Mouse (Mus musculus) activated CD4-positive, CD25-positive, alpha-beta regulatory T cell, adult 9 weeks (primary cell): ENCODE measurements around the gene Ugt1a7c. TPM values are rescaled to one million over a fixed set of nuclear protein-coding genes. Genes with fewer than 3 reads are reported as not detected.

ENCODE experiments used
- polyA plus RNA-seq: library from polyadenylated mRNA; unstranded; fragments of 100-300 nt; shearing (Covaris generic); gene quantifications from one replicate; pipeline ENCODE4 v1.2.1, GENCODE M21; 2017

Ugt1a7c gene
- 0.90 TPM for polyA plus RNA-seq

DNA sequence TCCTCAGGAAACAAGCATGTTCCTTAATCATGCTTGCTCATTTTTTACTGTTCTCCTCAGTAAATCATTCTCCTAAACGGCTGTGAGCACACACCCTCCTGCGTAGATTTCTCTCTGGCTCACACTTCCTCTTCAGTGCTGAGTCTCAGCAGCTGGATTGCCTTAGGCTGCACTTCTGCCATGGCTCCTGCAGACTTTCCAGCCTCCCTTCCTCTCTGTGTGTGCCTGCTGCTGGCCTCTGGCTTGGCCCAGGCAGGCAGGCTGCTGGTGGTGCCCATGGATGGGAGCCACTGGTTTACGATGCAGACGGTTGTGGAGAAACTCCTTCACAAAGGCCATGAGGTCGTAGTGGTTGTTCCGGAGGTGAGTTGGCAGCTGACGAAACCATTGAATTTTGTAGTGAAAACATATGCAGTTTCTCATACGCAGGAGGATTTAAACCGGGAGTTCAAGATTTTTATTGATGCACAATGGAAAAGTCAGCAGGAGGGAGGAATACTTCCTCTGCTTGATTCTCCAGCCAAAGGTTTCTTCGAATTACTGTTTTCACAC lies at the start of gene Ugt1a7c:
TSS of gene Ugt1a7c (plus strand) at position 122 of the 552 bp plus-strand sequence.

DNA sequence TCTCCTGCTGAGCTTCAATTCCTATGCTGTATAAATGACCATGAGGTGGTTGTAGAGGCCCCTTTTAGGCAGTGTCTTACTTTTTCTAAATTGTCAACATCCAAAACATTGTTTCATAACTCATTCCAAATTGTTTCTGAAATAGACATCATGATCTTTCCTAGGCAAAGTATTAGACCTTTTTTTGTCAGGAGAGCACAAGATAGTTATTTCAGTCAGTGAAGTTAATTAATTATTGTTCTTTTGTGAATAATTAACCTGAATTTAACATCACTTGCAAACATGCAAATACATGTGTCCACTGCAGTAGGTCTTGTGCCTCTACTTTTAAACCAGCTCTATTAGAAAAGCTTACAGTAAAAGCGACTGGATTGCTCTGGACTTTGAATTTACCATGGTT lies 39.8 kb upstream of the Ugt1a7c start, which contains the start of gene Ugt1a10:
TSS of gene Ugt1a10 (plus strand) at position 301 of the 400 bp plus-strand sequence.

DNA sequence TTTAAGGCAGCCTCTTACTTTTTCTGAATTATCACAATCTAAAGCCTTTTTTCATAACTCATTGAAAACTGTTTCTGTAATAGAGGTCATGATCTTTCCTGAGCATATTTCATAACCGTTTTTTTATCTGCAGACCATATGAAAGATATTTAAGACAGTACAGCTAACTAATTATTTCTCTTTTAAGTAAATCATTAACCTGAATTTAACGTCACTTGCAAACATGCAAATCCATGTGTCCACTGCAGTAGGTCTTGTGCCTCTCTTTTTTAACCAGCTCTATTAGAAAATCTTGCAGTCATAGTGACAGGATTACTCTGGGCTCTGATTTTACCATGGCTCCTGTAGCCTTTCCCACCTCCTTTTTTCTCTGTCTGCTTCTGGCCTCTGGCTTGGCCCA lies 24.4 kb upstream of the Ugt1a7c start, which contains the start of gene Ugt1a9:
TSS of gene Ugt1a9 (plus strand) at position 306 of the 400 bp plus-strand sequence.

DNA sequence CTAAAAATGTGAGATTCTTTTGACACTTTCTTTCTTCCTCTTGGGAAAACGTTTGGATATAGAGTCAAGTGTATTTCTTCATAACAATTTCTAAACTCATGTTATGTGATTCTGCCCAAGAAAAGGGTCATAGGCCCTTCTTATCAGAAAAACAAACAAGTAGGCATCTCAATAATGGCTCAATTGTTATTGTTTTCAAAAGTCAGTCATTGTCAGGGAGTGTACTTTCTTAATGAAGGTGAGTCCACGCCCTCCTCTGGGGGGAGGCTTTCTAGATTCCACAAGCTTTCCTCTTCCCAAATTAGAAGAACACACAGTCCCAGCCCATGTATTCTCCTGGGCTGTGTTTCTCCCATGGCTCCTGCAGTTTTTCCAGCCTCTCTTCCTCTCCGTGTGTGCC lies 7.3 kb upstream of the Ugt1a7c start, which contains the start of gene Ugt1a8:
TSS of gene Ugt1a8 (plus strand) at position 301 of the 400 bp plus-strand sequence.

DNA sequence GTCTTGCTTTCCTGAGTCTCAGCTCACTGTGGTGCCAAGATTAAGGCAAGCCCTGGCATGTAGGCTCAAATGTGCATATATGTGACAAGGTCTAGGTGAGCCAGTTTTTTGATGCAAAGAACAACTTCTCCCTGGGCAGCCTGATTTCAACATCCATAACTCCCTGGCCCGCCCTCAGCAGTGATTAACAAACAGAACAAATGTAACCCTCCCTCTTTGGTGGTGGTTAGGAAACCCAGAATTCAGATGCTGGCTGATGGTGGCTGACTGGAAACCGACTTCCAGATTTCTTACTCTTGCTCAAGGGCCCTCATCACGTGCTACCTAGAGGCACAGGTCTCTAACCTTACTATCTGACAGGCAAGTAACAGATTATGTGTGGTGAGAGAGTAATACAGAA lies 8.2 kb downstream of the Ugt1a7c start, which contains the start of gene Ugt1a6b:
TSS of gene Ugt1a6b (plus strand) at position 234 of the 400 bp plus-strand sequence.

DNA sequence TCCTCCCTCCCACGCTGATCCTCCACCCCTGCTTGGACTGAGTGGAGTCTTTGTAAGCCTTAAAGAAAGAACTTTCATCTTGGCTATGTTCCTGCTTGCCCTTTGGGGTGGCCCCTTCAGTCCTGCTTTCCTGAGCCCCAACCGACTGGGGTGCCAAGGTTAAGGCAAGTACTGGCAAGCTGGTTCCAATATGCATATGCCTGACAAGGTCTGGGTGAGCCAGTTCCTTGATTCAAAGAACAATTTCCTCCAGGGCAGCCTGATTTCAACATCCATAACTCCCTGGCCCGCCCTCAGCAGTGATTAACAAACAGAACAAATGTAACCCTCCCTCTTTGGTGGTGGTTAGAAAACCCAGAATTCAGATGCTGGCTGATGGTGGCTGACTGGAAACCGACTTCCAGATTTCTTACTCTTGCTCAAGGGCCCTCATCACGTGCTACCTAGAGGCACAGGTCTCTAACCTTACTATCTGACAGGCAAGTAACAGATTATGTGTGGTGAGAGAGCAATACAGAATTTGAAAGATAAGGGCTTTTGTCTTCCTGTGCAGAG lies 39.7 kb downstream of the Ugt1a7c start, which contains the start of gene Ugt1a6a:
TSS of gene Ugt1a6a (plus strand) at position 353 of the 555 bp plus-strand sequence.

DNA sequence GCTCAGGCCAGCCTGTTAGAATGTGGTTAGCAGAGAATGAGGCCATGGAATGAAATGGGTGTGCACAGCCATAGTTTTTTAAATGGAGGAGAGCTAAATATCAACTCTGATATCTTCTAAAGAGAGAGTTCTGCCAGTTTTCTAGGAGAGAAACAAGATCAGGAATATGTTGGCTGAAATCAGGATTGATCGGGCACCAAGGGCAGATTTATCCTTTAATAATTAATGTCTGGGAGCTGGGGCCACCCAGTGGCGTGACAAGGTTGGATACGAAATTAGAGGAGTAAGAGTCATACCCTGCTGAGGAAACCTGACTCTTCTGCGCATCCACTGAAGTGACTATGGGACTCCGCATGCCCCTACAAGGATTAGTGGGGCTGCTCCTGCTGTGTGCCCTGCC lies 70.8 kb downstream of the Ugt1a7c start, which contains the start of gene Ugt1a5:
TSS of gene Ugt1a5 (plus strand) at position 302 of the 400 bp plus-strand sequence.

DNA sequence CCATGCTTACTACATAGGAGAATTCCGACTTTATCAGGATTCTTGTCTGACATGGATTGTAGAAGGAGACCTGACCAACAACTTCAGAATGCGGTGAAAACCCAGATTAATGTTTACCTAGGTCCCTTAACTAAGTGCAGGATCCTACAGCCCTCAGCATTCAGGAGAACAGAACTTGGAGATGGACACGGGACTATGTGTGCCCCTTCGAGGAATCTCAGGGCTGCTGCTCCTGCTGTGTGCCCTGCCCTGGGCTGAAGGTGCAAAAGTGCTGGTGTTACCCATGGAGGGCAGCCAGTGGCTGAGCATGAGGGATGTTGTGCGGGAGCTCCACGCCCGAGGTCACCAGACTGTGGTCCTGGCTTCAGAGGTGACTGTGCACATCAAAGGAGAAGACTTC lies 105.6 kb downstream of the Ugt1a7c start, which contains the start of gene Ugt1a2:
TSS of gene Ugt1a2 (plus strand) at position 146 of the 400 bp plus-strand sequence.

DNA sequence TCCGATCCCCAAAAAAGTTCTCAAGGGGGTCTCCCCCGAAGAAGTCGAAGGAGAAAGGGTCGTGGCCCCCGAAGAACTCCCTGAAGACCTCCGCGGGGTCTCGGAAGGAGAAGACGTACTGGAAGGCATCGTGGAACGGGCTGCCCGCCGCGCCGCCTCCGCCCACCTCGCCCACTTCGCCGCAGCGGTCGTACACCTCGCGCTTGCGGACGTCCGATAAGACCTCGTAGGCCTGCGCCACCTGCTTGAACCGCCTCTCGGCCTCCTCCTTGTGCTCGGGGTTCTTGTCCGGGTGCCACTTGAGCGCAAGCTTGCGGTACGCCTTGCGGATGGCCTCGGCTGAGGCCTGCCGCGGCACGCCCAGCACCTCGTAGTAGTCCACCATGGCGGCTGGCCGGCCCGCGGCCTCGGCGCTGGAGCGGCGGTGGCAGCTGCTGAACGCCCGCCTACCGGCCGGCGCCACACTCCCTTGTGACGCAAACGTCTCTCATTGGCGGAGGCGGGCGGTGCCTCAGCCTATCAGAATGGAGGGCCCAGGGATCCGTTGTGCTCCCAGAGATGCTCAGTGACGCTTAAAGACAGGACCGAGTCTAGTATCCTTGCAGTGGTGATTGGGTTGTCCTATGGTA lies 110.5 kb downstream of the Ugt1a7c start, which contains the start of gene Dnajb3:
TSS of gene Dnajb3 (minus strand) at position 489 of the 629 bp plus-strand sequence.

DNA sequence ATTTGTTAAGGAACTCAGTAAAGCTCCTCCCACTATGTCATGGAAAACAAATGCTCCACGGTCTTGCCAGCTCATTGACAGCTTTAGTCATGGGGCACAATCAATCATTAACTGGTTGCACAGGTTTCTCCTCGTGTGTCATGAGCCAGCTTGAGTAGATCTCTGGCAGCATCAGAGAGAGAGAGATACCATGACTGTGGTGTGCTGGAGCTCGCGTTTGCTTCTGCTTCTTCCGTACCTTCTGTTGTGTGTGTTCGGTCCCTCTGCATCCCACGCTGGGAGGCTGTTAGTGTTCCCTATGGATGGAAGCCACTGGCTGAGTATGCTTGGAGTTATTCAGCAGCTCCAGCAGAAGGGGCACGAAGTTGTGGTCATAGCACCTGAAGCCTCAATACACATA lies 117.0 kb downstream of the Ugt1a7c start, which contains the start of gene Ugt1a1:
TSS of gene Ugt1a1 (plus strand) at position 148 of the 400 bp plus-strand sequence.

DNA sequence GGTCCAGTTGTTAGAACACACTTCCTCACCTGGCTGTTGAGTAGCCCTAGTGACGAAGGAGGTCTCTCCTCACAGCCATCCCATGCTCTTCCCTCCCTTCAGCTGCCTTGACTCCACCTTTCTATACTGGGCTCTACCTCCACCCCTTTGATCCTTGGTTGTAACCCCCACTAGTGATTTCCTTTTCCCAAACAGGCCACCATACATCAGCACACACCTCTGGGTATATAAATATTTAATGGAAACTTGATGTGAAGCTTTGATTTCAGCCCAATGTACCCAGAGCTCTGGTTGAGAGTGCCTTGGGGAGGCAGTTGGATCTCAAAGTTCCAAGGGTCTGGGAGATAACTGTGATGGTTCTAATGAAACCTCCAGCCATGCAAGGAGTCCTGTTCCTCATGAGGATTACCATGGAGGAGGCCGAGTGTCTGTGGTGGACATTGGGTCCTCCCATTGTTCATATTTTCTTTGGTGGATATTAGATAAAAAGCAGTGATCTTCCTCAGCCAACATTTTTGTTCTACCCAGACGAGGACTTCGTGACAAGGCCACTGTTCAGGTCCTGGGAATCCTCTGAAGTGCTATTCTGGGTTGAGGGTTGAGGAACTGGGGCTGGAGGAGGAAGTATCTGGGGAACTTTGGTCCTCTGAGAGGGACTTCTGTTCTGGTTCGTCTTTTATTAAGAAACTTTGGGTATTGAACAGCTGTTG lies 132.0 kb downstream of the Ugt1a7c start, which contains the start of gene Mroh2a:
TSS of gene Mroh2a (plus strand) at position 317 of the 710 bp plus-strand sequence.

Other genes starting within 250 kb of the Ugt1a7c start
- 58.3 TPM for gene Dgkd, start 241.8 kb upstream of the Ugt1a7c start, polyA plus RNA-seq
- 21.1 TPM for gene Usp40, start 86.5 kb upstream of the Ugt1a7c start, polyA plus RNA-seq
- gene Ugt1a10, start 39.7 kb upstream of the Ugt1a7c start, polyA plus RNA-seq = not detected
- gene Ugt1a9, start 24.3 kb upstream of the Ugt1a7c start, polyA plus RNA-seq = 0.15 TPM
- gene Ugt1a8, start 7.2 kb upstream of the Ugt1a7c start, polyA plus RNA-seq = not detected
- not detected for gene Ugt1a6b, start 8.2 kb downstream of the Ugt1a7c start, polyA plus RNA-seq
- 0.66 TPM for gene Ugt1a6a, start 39.7 kb downstream of the Ugt1a7c start, polyA plus RNA-seq
- gene Ugt1a5, start 71.0 kb downstream of the Ugt1a7c start, polyA plus RNA-seq = not detected
- gene Ugt1a2, start 105.5 kb downstream of the Ugt1a7c start, polyA plus RNA-seq = not detected
- 0.53 TPM for gene Dnajb3, start 110.7 kb downstream of the Ugt1a7c start, polyA plus RNA-seq
- gene Ugt1a1, start 116.9 kb downstream of the Ugt1a7c start, polyA plus RNA-seq = not detected
- gene Mroh2a, start 131.9 kb downstream of the Ugt1a7c start, polyA plus RNA-seq = 0.75 TPM
- 115 TPM for gene Hjurp, start 182.6 kb downstream of the Ugt1a7c start, polyA plus RNA-seq
- not detected for gene Trpm8, start 182.6 kb downstream of the Ugt1a7c start, polyA plus RNA-seq